Mouse (Mus musculus): Measurements from ENCODE around the gene Ppp2r3a.

DNA sequence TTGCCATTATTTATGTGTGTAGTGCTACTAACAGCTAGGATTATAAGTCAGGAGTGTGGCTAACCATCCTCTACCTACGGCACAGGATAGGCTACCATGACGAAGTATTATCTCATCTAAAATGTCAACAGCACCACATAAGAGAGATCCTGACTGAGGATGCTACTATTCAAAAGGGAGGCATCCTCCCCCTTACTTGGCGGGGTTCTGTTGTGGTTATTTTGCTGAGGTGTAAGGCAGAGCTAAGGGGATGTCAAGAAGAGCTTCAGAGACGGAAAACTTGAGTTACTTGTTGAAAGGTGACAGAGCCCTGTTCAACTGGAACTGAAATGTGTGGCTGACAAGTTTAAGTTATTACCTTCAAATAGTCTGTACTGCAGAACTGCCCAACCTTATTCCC lies 2.0 kb downstream of the Ppp2r3a start:
- TF ChIP-seq CTCF (IDR thresholded peaks at IDR 0.05; ENCODE audit: borderline replicate concordance, insufficient read depth, low read length) (no peak), POLR2A (IDR thresholded peaks at IDR 0.05; ENCODE audit: low read depth, low read length) (no peak)

All from embryonic fibroblast, embryonic 13.5 days (primary cell).